Mouse (Mus musculus) thymus, postnatal 14 days (tissue): ENCODE data around the gene Hoxa13.

ENCODE experiments used
- DNase-seq: peaks from one replicate; pipeline ENCODE4 v3.0.0; 2021

The Hoxa13 gene

GRCm38 (mm10) chr6:52249415-52249738 lies 11.3 kb downstream of the Hoxa13 start:
- no peak for DNase-seq

DNA sequence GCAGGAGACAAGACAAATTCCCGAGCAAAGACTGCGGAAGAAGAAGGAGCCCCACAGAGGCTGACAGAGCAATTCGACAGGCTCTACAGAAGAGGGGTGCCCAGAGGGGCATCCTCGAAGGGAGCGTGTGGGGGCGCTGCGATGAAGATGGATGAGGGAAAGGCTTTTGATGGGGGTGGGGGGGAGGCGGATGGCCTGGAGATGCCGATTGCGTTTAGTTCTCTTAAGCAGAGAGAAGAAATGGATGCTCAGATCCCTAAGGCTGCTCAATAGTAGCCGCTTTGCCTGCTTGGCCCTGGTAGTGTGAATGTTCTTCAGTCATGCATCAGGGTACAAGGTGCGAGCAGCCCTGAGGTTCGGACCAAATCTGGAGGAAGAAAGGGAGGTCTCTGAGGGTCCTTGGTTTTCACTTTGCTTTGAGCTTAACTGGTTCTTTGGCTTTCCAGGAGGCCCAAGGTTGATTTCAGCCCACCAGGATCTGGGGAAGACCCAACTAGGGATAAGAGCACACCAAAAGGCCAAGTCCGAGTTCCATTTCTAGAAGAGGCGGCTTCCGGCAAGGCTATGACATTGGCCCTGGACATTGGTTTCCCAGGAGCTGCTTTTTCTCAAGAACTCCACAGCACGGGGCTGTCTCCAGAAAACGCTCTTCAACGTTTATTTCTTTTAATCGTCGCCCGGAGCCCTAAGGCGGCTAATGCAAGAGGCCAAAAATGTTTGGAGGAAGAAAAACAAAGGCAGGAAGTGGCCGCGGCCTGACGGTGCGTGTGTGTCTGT lies 11.9 kb downstream of the Hoxa13 start:
- DNase-seq: no peak

DNA sequence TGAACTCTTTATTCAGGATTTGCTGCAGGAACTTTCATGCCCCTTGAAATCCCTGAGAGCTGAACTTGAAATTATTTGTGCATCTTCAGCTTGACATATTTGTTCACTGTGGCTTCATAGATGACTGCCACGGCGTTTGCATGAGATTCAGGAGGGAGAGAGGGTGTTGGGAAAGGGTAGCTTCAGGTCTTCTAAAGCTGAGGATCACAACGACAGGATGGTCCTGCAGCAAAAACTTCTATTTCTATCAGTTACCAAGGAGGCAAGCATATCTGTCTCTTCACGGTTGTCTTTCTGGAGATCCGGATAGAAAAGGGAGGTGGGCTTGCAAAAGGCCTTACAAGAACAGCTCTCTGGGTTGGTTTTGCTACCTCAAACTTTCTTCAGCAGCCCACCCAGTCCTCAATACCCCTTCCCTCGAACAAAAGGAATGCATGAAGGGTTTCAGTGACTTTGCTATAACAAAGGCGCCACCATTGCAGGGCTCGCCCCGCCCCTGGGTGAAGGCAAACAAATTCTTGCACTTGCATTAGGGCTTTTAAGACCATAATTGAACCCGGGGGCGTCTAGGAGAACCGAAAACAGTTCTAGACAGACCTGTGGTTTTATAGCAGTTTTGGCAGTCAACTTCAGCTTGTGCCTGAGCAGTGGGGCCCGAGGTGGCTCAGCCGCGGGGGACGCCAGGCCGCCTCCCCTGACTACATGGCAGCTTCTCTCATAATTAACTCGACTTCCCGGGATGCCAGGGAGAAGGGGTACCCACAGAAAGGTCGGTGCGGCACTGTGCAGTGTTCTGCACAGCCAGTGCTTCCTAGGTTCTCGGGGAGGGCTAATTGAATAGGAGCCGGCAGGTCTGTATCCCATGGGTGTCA lies 12.7 kb downstream of the Hoxa13 start:
- DNase-seq: no peak

- DNase-seq: no peak
Measured at GRCm38 (mm10) chr6:52246916-52247315, 13.8 kb downstream of the Hoxa13 start.

- no peak for DNase-seq
Measured at GRCm38 (mm10) chr6:52246403-52246803, 14.3 kb downstream of the Hoxa13 start.

DNA sequence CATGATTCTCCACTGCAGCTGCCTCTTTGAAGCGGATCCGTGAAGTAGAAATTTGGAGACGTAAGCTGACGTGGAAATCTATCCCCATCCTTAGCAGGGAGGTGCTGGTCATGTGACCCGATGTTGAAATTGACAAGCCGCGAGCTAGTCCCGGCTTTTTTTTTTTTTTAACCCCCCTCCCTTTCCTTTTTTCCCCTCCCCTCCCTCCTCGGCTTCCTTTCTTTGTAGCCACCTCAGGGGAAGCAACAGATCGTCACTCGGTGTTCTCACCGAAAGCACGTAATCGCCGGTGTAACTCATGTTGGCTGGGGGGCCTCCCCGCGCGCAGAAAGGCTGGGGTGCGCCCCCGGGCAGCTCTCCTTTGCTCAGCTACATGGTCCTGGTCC lies 14.9 kb downstream of the Hoxa13 start, which contains the start of gene Hoxa11:
TSS of gene Hoxa11 (minus strand) at position 54 of the 386 bp plus-strand sequence.
- no peak for DNase-seq

GRCm38 (mm10) chr6:52245040-52245756 lies 15.5 kb downstream of the Hoxa13 start:
- DNase-seq: peak; percentile 50

GRCm38 (mm10) chr6:52244471-52245039 lies 16.1 kb downstream of the Hoxa13 start:
- DNase-seq: no peak

GRCm38 (mm10) chr6:52243681-52244121 lies 17.0 kb downstream of the Hoxa13 start:
- no peak for DNase-seq

GRCm38 (mm10) chr6:52242801-52243332 lies 17.8 kb downstream of the Hoxa13 start:
- no peak for DNase-seq

DNA sequence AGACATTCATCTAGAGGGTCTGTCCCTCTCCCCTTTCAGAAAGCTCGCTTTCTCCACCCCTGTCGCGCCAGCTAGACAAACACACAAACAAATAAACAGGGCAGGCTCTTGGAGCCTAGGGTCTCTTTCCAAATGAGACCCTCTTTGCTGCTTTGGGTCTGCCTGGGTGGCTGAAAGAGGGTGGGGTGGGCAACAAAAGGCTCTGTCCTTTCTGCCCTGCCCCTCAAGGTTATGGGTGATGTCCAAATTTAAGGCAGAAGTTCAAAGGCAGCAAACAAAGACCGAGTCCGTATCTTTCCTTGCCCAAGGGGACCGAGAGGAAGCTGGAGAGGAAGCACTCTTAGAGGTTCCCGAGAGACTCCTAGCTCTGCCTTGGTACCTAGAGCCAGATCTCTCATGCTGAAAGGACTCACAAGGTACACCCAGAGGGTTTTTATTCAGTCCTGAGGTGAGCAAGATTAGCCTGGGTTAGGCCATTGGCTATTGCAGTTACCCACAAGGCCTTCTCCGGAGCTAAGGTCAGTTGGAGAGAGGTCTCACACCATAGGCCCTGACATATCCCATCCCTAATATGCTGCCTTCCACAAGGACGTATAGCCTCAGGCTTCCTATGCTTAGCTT lies 19.6 kb downstream of the Hoxa13 start:
- DNase-seq: no peak

DNA sequence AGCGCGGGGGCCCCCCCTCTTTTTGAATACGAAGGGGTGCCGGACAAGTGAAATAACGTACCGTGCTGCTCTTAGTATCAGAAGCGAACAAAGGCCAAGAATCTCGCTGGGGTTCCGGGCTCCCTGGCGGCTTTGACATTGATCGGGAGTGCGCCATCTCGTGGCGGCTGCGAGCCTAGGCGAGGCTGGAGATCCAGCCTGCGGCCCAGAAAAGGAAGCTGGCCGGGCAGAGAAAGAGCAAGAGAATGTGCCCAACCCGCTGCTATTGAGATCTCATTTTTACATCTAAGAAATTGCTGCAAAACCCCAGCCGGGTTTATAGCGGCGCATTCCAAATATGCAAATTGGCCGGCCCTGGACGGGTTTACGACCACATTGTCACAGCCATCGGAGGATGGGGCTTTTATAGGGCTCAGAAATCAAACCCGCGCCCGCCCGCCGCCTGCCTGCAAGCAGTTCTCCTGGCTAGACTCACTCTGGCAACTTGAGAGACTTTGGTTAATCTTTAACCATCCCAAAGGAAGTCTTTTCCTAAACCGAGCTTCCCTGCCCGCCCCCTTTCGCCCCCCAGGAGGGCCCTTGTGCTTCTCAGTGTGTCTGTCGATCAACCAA lies 20.2 kb downstream of the Hoxa13 start, which contains the start of gene Hoxa10:
TSS of gene Hoxa10 (minus strand) at position 466 of the 612 bp plus-strand sequence.
- peak; percentile 82 for DNase-seq

DNA sequence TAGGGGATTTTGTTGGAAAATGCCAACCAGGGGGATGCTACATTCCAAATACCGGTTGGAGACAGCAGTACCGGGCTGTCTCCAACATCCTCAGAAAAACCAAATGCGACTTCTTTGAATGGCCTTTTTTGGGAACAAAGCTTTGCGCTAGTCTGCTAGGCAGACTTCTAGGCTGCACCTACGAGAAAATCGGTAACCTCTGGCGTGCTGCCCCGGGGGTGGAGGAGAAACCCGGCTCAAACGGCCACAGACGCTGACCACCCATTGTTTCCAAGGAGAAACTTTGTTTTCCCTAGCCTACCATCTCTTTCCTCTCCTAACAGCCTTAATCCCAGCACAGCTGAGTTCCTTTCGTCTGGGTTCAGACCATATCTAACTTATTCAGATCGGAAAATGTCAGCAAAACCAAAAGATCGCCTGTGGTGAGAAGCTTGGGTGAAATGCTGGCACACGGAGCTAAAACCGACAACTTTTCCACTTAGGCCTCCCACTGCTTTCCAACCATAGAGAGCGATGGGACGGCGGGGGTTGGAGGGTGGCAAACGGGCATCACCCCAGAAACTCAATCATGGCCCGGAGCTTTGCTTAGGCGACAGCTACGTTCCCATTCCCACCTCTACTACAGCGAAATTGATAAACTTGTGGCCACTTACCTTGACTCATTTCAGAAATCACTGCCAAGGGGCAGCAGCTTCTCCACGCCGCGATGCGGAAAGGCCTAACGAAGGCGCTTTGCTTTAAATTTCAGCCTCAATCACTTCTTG lies 20.9 kb downstream of the Hoxa13 start:
- DNase-seq: no peak

DNA sequence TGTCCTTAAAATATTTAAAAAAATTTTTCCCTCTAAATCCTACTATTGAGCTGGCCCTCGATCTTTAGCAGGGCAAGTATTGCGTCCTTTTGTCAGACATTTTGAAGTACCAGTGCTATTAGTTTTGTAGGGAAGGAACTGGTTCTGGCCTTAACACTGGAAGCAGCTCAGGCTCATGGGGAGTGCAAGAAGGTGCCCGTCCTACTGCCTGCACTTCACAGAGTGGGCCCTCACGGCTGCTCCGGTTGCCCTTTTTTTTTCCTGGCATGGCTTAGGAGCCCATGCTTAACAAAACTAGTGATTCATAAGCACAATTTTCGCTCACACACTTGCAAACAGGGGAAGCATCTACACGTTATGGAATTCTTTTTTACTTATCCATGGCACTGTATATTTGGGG lies 21.7 kb downstream of the Hoxa13 start:
- DNase-seq: no peak

DNA sequence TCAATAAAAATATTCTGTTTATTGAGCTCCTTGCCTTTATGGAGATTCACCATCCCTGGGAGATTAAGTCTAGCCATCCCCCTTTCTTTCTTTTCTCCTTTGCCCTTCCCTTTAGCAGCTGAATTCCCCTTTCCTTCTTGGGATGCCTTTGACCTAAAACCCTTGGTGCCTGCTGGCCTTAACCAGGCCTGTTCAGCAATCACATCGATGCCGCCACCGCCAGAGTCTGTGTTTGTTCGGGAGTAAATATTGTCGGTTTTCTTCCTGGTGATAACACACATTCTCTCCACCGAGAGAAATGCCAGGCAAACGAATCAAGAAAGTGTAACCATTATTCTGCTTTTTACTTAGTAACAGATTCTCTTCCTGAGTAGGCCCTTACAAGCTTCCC lies 22.5 kb downstream of the Hoxa13 start:
- no peak for DNase-seq

DNA sequence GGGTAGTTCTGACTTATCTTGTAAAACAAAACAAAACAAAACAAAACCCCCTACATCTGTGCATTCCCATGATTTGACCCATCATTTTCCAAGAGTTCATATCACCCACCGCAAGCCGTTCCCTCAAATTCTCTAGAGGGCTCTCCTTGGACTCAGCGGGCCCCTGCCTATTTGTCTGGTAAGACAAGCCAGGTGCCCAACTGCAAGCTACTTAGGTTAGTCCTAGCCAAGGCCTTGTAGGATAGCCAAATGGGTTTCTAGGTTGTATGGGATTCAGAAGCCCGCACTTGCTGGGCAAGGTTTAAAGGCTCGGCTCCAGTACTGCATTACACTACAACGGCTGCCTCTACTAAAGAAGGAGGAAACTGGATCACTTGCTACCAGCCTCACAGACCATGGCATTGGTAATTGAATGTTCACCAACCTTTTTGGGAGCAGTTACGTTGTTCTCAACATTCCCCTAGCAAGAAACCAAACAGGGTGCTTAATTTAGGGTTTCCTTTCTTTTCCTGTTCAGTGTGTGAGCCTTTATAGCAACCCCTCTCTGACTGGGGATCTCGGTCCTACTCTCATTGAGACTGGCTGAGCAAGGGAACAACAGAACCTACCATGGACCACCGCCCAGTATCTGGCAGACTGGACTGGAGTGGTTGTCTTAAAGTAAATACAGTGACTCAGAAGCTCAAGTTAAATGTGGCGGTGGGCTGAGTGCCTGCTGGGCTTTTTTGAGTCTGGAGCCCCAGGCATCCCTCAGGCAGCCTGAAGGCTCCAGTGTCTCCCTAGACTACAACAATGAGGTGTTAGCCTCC lies 23.1 kb downstream of the Hoxa13 start:
- no peak for DNase-seq

DNA sequence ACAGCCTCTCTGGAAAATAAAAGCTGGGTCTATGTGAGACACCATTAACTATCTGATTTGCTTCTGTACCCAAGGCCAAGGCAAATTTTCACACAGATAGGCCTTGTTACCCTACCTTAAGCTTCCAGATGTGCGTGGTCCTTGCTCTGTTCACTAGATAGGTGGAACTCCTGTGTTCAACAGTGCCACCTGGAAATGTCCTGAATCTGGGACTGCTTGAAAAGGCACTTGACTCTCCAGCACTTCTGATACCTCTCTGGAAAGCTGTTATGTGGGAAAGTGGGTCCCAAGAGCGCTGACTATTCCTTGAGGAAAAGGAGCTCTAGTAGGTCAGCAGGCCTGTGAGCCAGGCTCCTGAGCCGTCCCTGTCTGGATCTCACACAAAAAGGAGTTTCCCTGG lies 23.9 kb downstream of the Hoxa13 start:
- DNase-seq: no peak

DNA sequence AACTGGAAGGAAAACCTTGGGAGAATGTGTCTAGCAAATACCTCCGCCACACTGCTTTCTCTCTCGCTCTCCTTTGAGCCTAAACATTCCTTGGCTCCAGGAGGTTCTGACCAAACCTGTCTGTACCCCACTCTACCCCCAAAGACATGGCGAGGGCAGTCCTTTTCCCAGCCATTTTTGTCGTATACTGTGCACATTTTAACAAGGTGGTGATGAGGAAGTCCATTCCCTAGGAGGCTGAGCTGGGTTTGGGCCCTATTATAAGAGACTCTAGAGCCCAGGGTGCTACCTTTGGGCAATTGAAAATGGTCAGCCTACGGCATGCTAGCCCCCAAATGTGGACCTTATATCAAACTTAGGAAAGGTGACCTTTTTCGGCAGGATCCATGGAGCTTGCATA lies 24.8 kb downstream of the Hoxa13 start:
- no peak for DNase-seq

DNA sequence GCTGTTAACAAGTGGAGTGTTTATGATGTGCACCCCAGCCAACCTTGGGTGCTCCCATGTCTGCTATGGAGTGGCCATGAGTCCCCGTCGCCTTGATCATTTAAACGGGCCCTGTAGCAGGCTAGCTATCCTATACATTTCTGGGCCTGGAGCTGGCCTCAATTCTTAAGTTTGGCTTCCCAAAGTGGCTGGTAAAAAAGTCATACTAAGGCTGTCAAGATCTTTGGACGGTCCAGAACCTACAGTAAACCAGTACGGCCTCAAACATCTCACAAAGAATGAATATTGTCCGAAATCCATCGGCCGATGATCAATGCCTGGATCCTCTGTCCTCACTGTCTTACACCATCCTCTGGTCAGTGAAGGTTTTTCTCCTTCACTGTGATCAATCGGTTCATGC lies 25.4 kb downstream of the Hoxa13 start:
- DNase-seq: no peak
